ENCODE assay signal across 8 mouse cellular contexts in genomic region chr17:83214674-83215528, GRCm38 (mm10). TPM values are rescaled to one million over a fixed set of nuclear protein-coding genes. Genes with fewer than 3 reads are reported as not detected.
DNase-seq lines count a peak whose midpoint lies in the region; ATAC-seq lines count a peak whose summit lies in the region.

Gene Pkdcc (plus strand): TSS chr17:83215292.

- H3K4me3 ChIP-seq in hindbrain, embryonic 16.5 days (ENCODE audit: low read length): peak within 1 kb of the TSS; percentile 81

- under 1% methylated on average over 31 of the region's 105 CpGs for WGBS in hindbrain, embryonic 16.5 days

- peaks cover 48% of the 10 kb centered on the region for H3K4me1 ChIP-seq in hindbrain, embryonic 16.5 days (ENCODE audit: control insufficient read depth, insufficient read depth, low read depth, low read length)

- peak within 1 kb of the TSS; percentile 97 for H3K9ac ChIP-seq in hindbrain, embryonic 16.5 days (ENCODE audit: low read depth, low read length)

- no peaks in the 10 kb centered on the region for H3K27me3 ChIP-seq in hindbrain, embryonic 16.5 days (replicated peaks; ENCODE audit: control insufficient read depth, insufficient read depth, low read length)

- peak; percentile 90 for ATAC-seq in hindbrain, embryonic 16.5 days
- peak; percentile 64 for ATAC-seq in megakaryocyte, adult 5-6 weeks (ENCODE audit: poor library complexity, severe bottlenecking)

- peak within 1 kb of the TSS; percentile 94 for H3K4me2 ChIP-seq in hindbrain, embryonic 16.5 days (ENCODE audit: low read length)

- H3K27ac ChIP-seq in hindbrain, embryonic 16.5 days (ENCODE audit: low read depth, low read length): peak within 1 kb of the TSS; percentile 87

- H3K36me3 ChIP-seq in hindbrain, embryonic 16.5 days (ENCODE audit: control insufficient read depth, insufficient read depth, low read length): no peaks in the 10 kb centered on the region

- DNase-seq in ZHBTc4 (ENCODE audit: low read depth, low spot score): peak; percentile 48
- peak; percentile 27 to 62 for DNase-seq in cerebellum, postnatal 36 days
- DNase-seq in gastrocnemius, adult 8-10 months (ENCODE audit: low spot score in 2 of 2): peak; percentile 83 to 88
- DNase-seq in left cerebral cortex, adult 8-10 months (ENCODE audit: low spot score in 2 of 2): peak in 1 of 2 experiments; percentile 64
- peak; percentile 88 to 89 for DNase-seq in right cerebral cortex, postnatal 10 days (ENCODE audit: low spot score in 2 of 2)
- peak; percentile 68 to 86 for DNase-seq in urinary bladder, postnatal 36 days (ENCODE audit: low spot score in 2 of 2)

- H3K9me3 ChIP-seq in hindbrain, embryonic 16.5 days (ENCODE audit: control insufficient read depth, low read length): no peaks in the 10 kb centered on the region

RNA-seq across cellular contexts. Expression of gene Pkdcc, which starts in this region (rescaled TPM):
- total RNA-seq in gastrocnemius, adult 8-10 months (2022): 100 to 1,000 TPM in 2 of 4 experiments, 10 to 100 TPM in 2; 85.3 to 139 (median 108) TPM
- 5.0 and 5.1 TPM in 2 replicates for polyA plus RNA-seq in hindbrain, embryonic 16.5 days (2015; fragmentation: Nextera tagmentation; extraction: Ambion mirVana)
- total RNA-seq in left cerebral cortex, adult 8-10 months (2022): 10 to 100 TPM; 13.1 to 16.5 (median 14.4) TPM
- total RNA-seq in megakaryocyte, adult 5-6 weeks (2015): 2.3 and 4.8 TPM in 2 replicates
- 6.1 and 8.9 TPM in 2 replicates for total RNA-seq in megakaryocyte, adult 5-6 weeks (2017)

Comparison
In these comparisons a context has a peak if more than half of its experiments do, and no peak if none do; other contexts are left out.
1. RNA of gene Pkdcc (total RNA-seq): 85.3 to 139 TPM in gastrocnemius, adult 8-10 months; 13.1 to 16.5 TPM in left cerebral cortex, adult 8-10 months and 2.3 to 8.9 TPM in megakaryocyte, adult 5-6 weeks; every median in the first group is over 4 times any median in the second.